Mouse (Mus musculus) forebrain, postnatal 0 days (tissue): ENCODE measurements around the gene Tmem192. TPM values are rescaled to one million over a fixed set of nuclear protein-coding genes. Genes with fewer than 3 reads are reported as not detected.
"Not testable (repeated sequence)": the region's sequence is repeated elsewhere in the genome, so short reads cannot be mapped to it uniquely, and the experiment has no call there.

Experiments used
- ATAC-seq: fragments of 200-750 bp; cut with Nextera tagmentation; 2 replicates; pipeline ENCODE4 v1.8.0; 2017; ENCODE audit warnings: mild to moderate bottlenecking, moderate library complexity
- DNase-seq: peaks from one replicate; pipeline ENCODE4 v3.0.0-alpha.2; 2015
- H3K27ac ChIP-seq: fragments of 300-500 bp; sonication (generic); 2 replicates; pipeline ENCODE4 v1.5.1; 2014; ENCODE audit warnings: low read depth, mild to moderate bottlenecking, antibody characterized with exemption, low read length, moderate library complexity, mixed read lengths
- H3K27me3 ChIP-seq: fragments of 300-500 bp; sonication (generic); 2 replicates; pipeline ENCODE4 v1.6.1; 2014; ENCODE audit warnings: mild to moderate bottlenecking, low read length, mixed read lengths; ENCODE audit not compliant: insufficient read depth
- H3K36me3 ChIP-seq: fragments of 300-500 bp; sonication (generic); 2 replicates; pipeline ENCODE4 v1.6.1; 2014; ENCODE audit warnings: mild to moderate bottlenecking, moderate library complexity; ENCODE audit not compliant: insufficient read depth
- H3K4me1 ChIP-seq: fragments of 300-500 bp; sonication (generic); 2 replicates; pipeline ENCODE4 v1.6.1; 2014; ENCODE audit warnings: antibody characterized with exemption; ENCODE audit not compliant: insufficient read depth
- H3K4me2 ChIP-seq: fragments of 300-500 bp; sonication (generic); 2 replicates; pipeline ENCODE4 v1.6.1; 2014; ENCODE audit warnings: low read depth, mild to moderate bottlenecking, moderate library complexity
- H3K4me3 ChIP-seq: fragments of 300-500 bp; sonication (generic); 2 replicates; pipeline ENCODE4 v1.5.1; 2014; ENCODE audit warnings: low read depth, low read length, mixed read lengths
- H3K9ac ChIP-seq: fragments of 300-500 bp; sonication (generic); 2 replicates; pipeline ENCODE4 v1.6.1; 2014; ENCODE audit warnings: mild to moderate bottlenecking
- H3K9me3 ChIP-seq: fragments of 300-500 bp; sonication (generic); 2 replicates; pipeline ENCODE4 v1.6.1; 2016; ENCODE audit warnings: low read length
- CTCF ChIP-seq: sonication (generic); IDR thresholded peaks from 2 replicates; pipeline ENCODE4 v1.5.1; 2016; ENCODE audit warnings: antibody characterized with exemption, control low read depth, low read depth
- WGBS: fragments of 180-500 bp; shearing (Covaris S2); extraction: QIAGEN DNeasy Blood & Tissue Kit; methylation state at CpG from one replicate; pipeline ENCODE4 v1.1.7; 2014; 5-methylcytosine and 5-hydroxymethylcytosine counted together
- polyA plus RNA-seq: library from polyadenylated mRNA; unstranded; fragments of >200 nt; fragmentation: Nextera tagmentation; extraction: Ambion mirVana; gene quantifications from 2 replicates; pipeline ENCODE4 v1.2.1, GENCODE M21; 2015
- total RNA-seq: library from RNA; depleted of rRNA; stranded (reverse); fragments of >200 nt; gene quantifications from 2 replicates; pipeline ENCODE4 v1.2.3, GENCODE M21; 2014; rRNA removed

The Tmem192 gene
- total and polyA plus RNA-seq, 2 experiments from 2014 or later, result 14.5 to 35.9 TPM

GRCm38 (mm10) chr8:64962836-64963235, 15.9 kb downstream of the Tmem192 start:
- no peak overlapping the region for H3K4me3 ChIP-seq
- peak; percentile 5 for DNase-seq
- peak; percentile 38 for TF ChIP-seq CTCF
- no peak overlapping the region for H3K4me2 ChIP-seq
- ATAC-seq, result no peak
- no peaks in the 10 kb centered on the region for H3K4me1 ChIP-seq
- no peak overlapping the region for H3K9ac ChIP-seq
- peaks cover 9% of the 10 kb centered on the region; the same call in 1 of the 2 replicates for H3K36me3 ChIP-seq
- no peaks in the 10 kb centered on the region for H3K9me3 ChIP-seq
- H3K27ac ChIP-seq, result no peak overlapping the region
- H3K27me3 ChIP-seq, result no peaks in the 10 kb centered on the region

- no peaks in the 10 kb centered on the region for H3K36me3 ChIP-seq
- no peak overlapping the region for H3K4me3 ChIP-seq
- H3K9ac ChIP-seq, result no peak overlapping the region
- DNase-seq (no peak), ATAC-seq (no peak)
- H3K4me1 ChIP-seq, result no peaks in the 10 kb centered on the region
- H3K9me3 ChIP-seq, result no peaks in the 10 kb centered on the region
- no peaks in the 10 kb centered on the region for H3K27me3 ChIP-seq
- no peak overlapping the region for H3K27ac ChIP-seq
- TF ChIP-seq CTCF, result no peak
- WGBS, result 75% methylated on average over 20 of the region's 20 CpGs
- H3K4me2 ChIP-seq, result no peak overlapping the region
Observed at GRCm38 (mm10) chr8:64983150-64983897, 36.3 kb downstream of the Tmem192 start.

- no peaks in the 10 kb centered on the region for H3K27me3 ChIP-seq
- no peak within 1 kb of the TSS for H3K4me2 ChIP-seq
- no peaks in the 10 kb centered on the region for H3K4me1 ChIP-seq
- H3K9me3 ChIP-seq, result no peaks in the 10 kb centered on the region
- no peak within 1 kb of the TSS for H3K4me3 ChIP-seq
- no peaks in the 10 kb centered on the region for H3K36me3 ChIP-seq
- no peak within 1 kb of the TSS for H3K27ac ChIP-seq
- WGBS, result 93% methylated on average over 4 of the region's 4 CpGs
- no peak for ATAC-seq
- no peak for TF ChIP-seq CTCF
- no peak for DNase-seq
- H3K9ac ChIP-seq, result no peak within 1 kb of the TSS
Observed at GRCm38 (mm10) chr8:64987731-64988130, 40.7 kb downstream of the Tmem192 start, which contains the start of gene Trim75. Gene Trim75, minus strand, starts transcription at chr8:64987831.

GRCm38 (mm10) chr8:64998806-64999365, 51.9 kb downstream of the Tmem192 start:
- WGBS, result 84% methylated on average over 4 of the region's 4 CpGs
- no peaks in the 10 kb centered on the region for H3K9me3 ChIP-seq
- H3K4me3 ChIP-seq, result no peak overlapping the region
- no peaks in the 10 kb centered on the region for H3K36me3 ChIP-seq
- no peak for DNase-seq
- no peak overlapping the region for H3K27ac ChIP-seq
- no peaks in the 10 kb centered on the region for H3K27me3 ChIP-seq
- ATAC-seq, result no peak
- no peak for TF ChIP-seq CTCF
- no peak overlapping the region for H3K4me2 ChIP-seq
- no peaks in the 10 kb centered on the region for H3K4me1 ChIP-seq
- H3K9ac ChIP-seq, result no peak overlapping the region

- H3K36me3 ChIP-seq, ATAC-seq, H3K9me3 ChIP-seq, DNase-seq, H3K27ac ChIP-seq, H3K9ac ChIP-seq, H3K4me2 ChIP-seq, H3K4me1 ChIP-seq, H3K4me3 ChIP-seq, H3K27me3 ChIP-seq: not testable (repeated sequence)
- 76% methylated on average over 6 of the region's 6 CpGs for WGBS
Observed at GRCm38 (mm10) chr8:65007616-65008015, 60.6 kb downstream of the Tmem192 start.

- no peaks in the 10 kb centered on the region for H3K27me3 ChIP-seq
- H3K9ac ChIP-seq, result no peak within 1 kb of the TSS
- no peak within 1 kb of the TSS for H3K4me3 ChIP-seq
- DNase-seq (no peak), ATAC-seq (no peak)
- no peak within 1 kb of the TSS for H3K27ac ChIP-seq
- 86% methylated on average over 8 of the region's 8 CpGs for WGBS
- no peak within 1 kb of the TSS for H3K4me2 ChIP-seq
- TF ChIP-seq CTCF, result no peak
- H3K9me3 ChIP-seq, result no peaks in the 10 kb centered on the region
- H3K4me1 ChIP-seq, result no peaks in the 10 kb centered on the region
- no peaks in the 10 kb centered on the region for H3K36me3 ChIP-seq
Observed at GRCm38 (mm10) chr8:65018423-65018822, 71.4 kb downstream of the Tmem192 start, which contains the start of the genes Trim61 and Trim60. Gene Trim61, minus strand, starts transcription at chr8:65018523. Gene Trim60, minus strand, starts transcription at chr8:65018584.

Other genes with a start within 250 kb of the Tmem192 start
- gene Msmo1, start 213.4 kb upstream of the Tmem192 start, total RNA-seq, result 107 and 152 TPM in 2 replicates
- 102 and 133 TPM in 2 replicates for gene Msmo1, start 213.4 kb upstream of the Tmem192 start, polyA plus RNA-seq
- gene Klhl2, start 97.2 kb upstream of the Tmem192 start, total RNA-seq, result 70.5 and 78.2 TPM in 2 replicates
- 31.8 and 43.6 TPM in 2 replicates for gene Klhl2, start 97.2 kb upstream of the Tmem192 start, polyA plus RNA-seq
- gene Trim75, start 40.6 kb downstream of the Tmem192 start, total RNA-seq, result not detected in 2 replicates
- gene Trim75, start 40.6 kb downstream of the Tmem192 start, polyA plus RNA-seq, result 0.06 and 0.17 TPM in 2 replicates
- not detected in 2 replicates for gene Trim61, start 71.3 kb downstream of the Tmem192 start, total RNA-seq
- not detected in 2 replicates for gene Trim61, start 71.3 kb downstream of the Tmem192 start, polyA plus RNA-seq
- not detected in 2 replicates for gene Trim60, start 71.4 kb downstream of the Tmem192 start, total RNA-seq
- not detected in 2 replicates for gene Trim60, start 71.4 kb downstream of the Tmem192 start, polyA plus RNA-seq
- gene Apela, start 90.2 kb downstream of the Tmem192 start, total RNA-seq, result 0.33 TPM in 1 of 2 replicates, not detected in the other
- gene Apela, start 90.2 kb downstream of the Tmem192 start, polyA plus RNA-seq, result 0.16 and 0.45 TPM in 2 replicates
- gene Gm10663, start 127.8 kb downstream of the Tmem192 start, total RNA-seq, result not detected in 2 replicates
- not detected in 2 replicates for gene Gm10663, start 127.8 kb downstream of the Tmem192 start, polyA plus RNA-seq
- not detected in 2 replicates for gene BC030870, start 182.4 kb downstream of the Tmem192 start, total RNA-seq
- gene BC030870, start 182.4 kb downstream of the Tmem192 start, polyA plus RNA-seq, result not detected in 2 replicates